Mouse (Mus musculus): ENCODE measurements around the gene Adgrb2. TPM values are rescaled to one million over a fixed set of nuclear protein-coding genes. Genes with fewer than 3 reads are reported as not detected.

Adgrb2 gene
- total RNA-seq (2021) = 1 to 10 TPM; 2.2 to 2.3 TPM
- long read RNA-seq, experiment 1, partial matches to known transcripts = 2 of 3 reads
- long read RNA-seq, experiment 1, other reads (novel, unspliced or antisense) = 1 of 3 reads
- long read RNA-seq, experiment 2, partial matches to known transcripts = 0 of 2 reads
- long read RNA-seq, experiment 2, other reads (novel, unspliced or antisense) = 2 of 2 reads

GRCm38 (mm10) chr4:129984421-129985061 is at the start of gene Adgrb2:
Gene Adgrb2 (plus strand): TSS chr4:129984870.
- DNase-seq = peak; percentile 45 to 47
- intact Hi-C loops (cut with DNase I) = loop anchor here (5.0 kb wide), 1 partner anchor 282 kb away; no protein-coding TSS in a partner anchor

DNA sequence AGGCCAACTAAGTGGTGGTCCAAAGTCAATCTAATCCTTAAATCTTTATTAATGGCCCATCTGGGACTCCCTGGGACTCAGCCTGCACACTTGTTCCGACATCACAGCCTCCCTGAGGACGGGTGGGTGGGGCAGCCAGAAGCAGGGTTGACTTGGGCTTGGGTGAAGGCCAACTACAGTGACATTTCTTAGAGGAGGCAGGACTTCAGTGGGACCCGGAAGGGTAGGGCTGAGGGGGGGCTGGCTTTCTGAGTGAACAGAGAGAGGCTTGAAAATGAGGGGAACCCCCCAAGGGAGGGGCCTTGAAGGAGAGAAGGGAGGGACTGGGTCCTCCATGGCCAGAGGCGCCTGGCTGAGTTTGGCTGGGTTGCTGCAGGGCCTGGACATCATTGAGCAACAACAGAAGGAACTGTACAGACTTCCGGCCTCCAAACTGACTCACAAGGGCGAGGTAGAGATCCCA is 33.3 kb upstream of the Adgrb2 start:
- DNase-seq = peak; percentile 51 to 56
- intact Hi-C loops (cut with DNase I) = loop anchor here (10.0 kb wide), 1 partner anchor 293 kb away; no protein-coding TSS in a partner anchor

DNA sequence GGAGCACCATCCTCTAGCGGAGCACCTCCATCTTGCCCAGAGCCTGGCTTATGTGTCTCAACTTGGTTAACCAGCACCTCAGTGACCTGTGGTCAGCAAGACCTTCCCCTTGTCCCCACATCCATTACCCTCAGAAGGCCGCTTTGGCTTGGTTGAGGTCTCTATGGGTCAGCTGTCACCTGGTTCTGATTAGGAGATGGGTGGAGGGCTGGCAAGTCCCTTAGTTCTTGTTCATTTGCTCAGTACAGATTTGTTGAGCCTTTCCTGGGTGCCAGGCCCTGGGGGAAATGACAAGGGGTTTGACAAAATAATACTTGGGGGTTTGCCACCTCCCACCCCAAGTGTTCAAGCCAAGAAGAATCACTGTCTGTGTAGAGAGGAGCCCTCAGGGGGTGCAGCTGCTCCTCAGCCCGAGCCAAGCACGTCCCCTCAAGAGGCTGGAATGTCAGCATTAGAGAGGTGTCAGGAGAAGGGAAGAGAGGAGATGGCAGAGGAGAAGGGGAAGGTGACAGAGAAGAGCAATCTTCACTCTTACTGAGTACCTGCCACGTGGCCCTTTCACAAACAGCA is 32.3 kb upstream of the Adgrb2 start:
- intact Hi-C loops (cut with DNase I) = loop anchor here (10.0 kb wide), 1 partner anchor 292 kb away; no protein-coding TSS in a partner anchor
- DNase-seq = no peak

GRCm38 (mm10) chr4:129954527-129954926 is 30.1 kb upstream of the Adgrb2 start:
- intact Hi-C loops (cut with DNase I) = loop anchor here (10.0 kb wide), 1 partner anchor 290 kb away; no protein-coding TSS in a partner anchor
- DNase-seq = no peak

DNA sequence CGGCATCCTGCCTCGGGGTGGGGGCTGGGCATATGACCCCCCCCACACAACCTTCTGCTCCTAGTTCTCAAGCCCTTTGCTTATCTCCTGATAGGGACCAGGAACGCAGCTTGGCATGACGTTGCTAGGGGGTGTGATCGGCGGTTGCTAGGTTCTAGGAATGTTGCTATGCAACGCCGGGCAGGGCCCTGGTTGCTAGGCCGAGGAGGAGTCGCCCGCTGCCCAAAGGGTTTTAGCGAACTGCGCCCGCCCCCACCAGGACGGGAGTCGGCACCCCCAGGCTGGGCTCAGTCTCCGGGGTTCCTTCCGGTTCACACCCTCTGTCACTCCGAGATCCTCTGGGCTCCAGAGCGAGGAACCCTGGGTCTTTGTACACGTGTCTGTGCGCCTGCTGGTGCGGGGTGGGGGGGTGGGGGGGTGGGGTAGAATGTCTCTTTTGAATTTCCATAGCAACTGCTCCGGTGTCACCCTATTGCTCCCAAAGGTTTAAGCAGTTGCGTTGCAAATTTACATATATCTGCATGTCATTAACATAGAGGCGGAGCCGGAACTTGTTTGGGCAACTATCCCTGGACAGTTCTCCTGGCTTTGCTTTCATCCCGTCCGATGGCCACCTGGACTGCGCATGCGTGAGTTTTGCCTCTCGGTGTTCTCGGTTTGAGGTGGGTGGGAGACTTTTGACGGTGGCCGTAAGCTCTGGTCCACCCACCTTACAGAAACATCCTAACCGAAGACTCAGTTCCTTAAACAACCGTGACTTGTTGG is 24.3 kb upstream of the Adgrb2 start:
- intact Hi-C loops (cut with DNase I) = no loop called here
- peak; percentile 51 to 68 for DNase-seq

GRCm38 (mm10) chr4:129965294-129965693 is 19.4 kb upstream of the Adgrb2 start:
- intact Hi-C loops (cut with DNase I) = no loop called here
- no peak for DNase-seq

DNA sequence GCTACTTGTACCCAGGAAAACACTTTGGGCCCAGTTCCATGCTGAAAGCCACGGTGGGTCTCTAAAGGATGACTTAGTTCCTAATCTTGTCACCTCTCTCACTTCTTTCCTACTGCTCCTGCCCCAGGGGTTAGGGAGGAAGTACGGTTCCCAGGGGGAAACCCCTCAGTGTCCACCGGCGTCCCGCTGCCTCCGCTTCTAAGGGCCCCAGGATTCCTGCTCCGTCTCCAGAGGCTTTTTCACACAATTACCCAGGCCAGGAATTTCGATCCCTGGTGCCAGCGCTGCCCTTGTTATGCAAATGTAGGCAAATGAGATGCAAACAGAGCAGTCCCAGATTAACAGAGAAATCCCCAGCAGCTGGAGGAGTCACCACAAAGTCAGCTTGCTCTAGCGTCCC is 18.5 kb upstream of the Adgrb2 start:
- DNase-seq = no peak
- intact Hi-C loops (cut with DNase I) = no loop called here

GRCm38 (mm10) chr4:129967024-129968014 is 17.4 kb upstream of the Adgrb2 start:
- intact Hi-C loops (cut with DNase I) = no loop called here
- no peak for DNase-seq

DNA sequence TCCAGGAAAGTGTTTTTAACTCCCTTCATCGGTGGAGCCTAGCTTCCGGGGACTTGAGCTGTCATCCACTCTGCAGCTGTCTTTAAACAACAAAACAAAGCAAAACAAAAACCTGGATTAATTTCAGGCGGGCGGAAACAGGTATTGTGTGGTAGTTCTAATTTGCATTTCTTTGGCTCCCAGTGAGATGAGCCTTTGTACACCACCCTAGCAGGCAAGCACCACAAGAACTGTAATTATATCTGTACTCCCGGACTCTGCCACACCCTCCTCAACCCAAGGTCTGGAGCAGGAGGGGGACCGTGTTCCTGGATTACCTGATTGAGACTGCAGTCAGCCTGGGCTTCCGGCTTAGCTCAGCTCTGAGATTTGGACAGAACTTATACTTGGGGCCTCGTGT is 14.5 kb upstream of the Adgrb2 start:
- no peak for DNase-seq
- intact Hi-C loops (cut with DNase I) = no loop called here

GRCm38 (mm10) chr4:129970861-129971260 is 13.8 kb upstream of the Adgrb2 start:
- no peak for DNase-seq
- intact Hi-C loops (cut with DNase I) = no loop called here

DNA sequence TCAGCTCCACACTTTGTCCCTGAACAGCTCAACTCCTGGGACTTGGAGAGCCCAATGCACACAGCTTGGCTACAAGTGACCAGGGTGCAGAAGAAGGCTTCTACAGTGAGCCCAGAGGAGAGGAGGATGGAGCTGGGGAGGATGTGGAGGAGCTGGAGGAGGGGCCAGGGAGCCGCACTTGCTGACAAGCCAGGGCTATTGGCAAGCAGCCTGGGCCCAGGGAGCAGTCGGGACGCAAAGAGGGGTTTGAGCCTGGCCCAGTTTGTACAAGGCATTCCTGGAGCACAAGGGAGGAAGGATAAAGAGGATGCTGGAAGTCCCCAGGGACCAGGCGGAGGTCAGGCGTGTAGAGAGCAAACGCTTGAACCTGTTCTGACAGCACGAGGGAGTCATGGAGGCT is 12.7 kb upstream of the Adgrb2 start:
- intact Hi-C loops (cut with DNase I) = no loop called here
- peak; percentile 44 to 48 for DNase-seq

DNA sequence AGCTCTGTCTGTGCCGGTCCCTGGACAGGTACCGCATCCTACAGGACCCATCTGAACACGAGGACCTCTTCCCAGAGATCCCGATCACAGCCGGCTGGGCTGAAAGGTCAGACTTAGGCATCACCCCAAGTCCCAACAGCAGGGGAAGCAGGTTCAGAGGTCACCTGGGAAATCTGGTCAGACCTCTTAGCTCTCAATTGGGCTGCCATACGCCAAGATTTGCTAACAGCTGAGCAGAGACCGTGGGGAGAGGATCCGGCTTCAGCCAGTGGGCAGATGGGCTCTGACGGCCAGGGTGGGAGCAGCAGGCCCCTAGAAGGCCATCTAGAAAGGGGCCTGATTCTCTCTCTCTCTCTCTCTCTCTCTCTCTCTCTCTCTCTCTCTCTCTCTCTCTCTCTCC is 10.4 kb upstream of the Adgrb2 start:
- intact Hi-C loops (cut with DNase I) = no loop called here
- no peak for DNase-seq

DNA sequence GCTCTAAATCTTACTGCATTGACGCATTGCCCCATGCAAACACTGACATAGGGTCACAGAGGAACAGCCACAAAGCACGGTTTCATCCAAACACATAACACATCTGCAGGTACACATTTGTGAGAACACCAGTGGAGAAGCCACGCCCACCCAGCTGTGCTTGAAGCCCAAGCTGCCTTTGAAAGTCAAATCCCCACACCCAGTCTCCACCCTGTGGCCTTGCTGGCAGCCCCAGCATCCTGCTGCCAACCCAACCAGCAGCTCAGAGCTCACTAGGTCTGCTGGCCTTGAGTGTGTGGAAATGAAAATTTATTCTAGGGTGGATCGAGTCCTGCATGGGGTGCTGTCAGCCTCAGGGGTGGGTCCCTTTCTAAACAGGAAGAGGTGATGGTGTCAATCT is 7.4 kb upstream of the Adgrb2 start:
- intact Hi-C loops (cut with DNase I) = no loop called here
- no peak for DNase-seq

GRCm38 (mm10) chr4:129978227-129978626 is 6.4 kb upstream of the Adgrb2 start:
- intact Hi-C loops (cut with DNase I) = no loop called here
- DNase-seq = no peak

GRCm38 (mm10) chr4:129978930-129979329 is 5.7 kb upstream of the Adgrb2 start:
- intact Hi-C loops (cut with DNase I) = no loop called here
- DNase-seq = no peak

- no peak for DNase-seq
- intact Hi-C loops (cut with DNase I) = loop anchor here (5.0 kb wide), 1 partner anchor 279 kb away; no protein-coding TSS in a partner anchor
Observed at GRCm38 (mm10) chr4:129981657-129982056, 3.0 kb upstream of the Adgrb2 start.

- DNase-seq = no peak
- intact Hi-C loops (cut with DNase I) = loop anchor here (1.0 to 5.0 kb wide), 2 partner anchors 24 to 281 kb away; no protein-coding TSS in a partner anchor
Observed at GRCm38 (mm10) chr4:129983046-129983445, 1.6 kb upstream of the Adgrb2 start.

DNA sequence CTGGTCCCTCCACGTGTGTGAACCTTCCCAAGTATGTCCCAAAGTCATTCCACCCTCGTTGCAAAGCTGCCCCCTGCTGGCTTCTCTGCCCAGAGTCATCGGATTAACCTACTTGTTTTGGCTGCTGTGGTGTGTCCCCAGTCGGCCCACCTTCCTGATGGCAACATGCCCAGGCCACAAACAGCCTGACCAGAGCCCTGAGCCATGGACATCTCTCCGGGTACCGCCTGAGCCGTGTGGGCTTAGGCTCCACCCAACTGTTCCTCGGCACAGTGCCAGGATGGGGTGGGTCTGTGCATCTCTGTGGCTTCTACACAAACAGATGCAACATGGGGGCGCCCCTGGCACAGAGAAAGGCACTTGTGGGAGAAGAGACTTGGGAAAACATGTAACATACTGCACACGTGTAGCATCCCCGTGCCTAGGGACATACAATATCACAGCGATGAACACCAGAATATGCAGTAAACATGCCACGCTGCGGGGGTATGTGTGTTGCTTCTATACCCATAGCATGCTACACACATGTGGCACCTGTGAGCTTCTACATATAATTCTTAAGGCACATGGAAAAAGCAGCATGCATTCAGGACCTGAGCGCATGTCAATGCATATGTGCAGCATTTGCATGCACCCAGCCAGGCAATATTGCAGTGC is 778 bp upstream of the Adgrb2 start:
- DNase-seq = peak; percentile 74 to 83
- intact Hi-C loops (cut with DNase I) = loop anchor here (1.0 to 5.0 kb wide), 2 partner anchors 25 to 282 kb away; no protein-coding TSS in a partner anchor

GRCm38 (mm10) chr4:129985161-129985670 is 546 bp downstream of the Adgrb2 start:
- no peak for DNase-seq
- intact Hi-C loops (cut with DNase I) = no loop called here

Data from heart, postnatal 14 days (tissue).